Mouse (Mus musculus): ENCODE measurements around the gene Pim3. TPM values are rescaled to one million over a fixed set of nuclear protein-coding genes. Genes with fewer than 3 reads are reported as not detected.
A peak's percentile ranks its signal among the peaks of the same experiment; 100 is the strongest.

Pim3 gene
- polyA plus RNA-seq, 1 experiment from 2014 or later: 77.7 TPM

GRCm38 (mm10) chr15:88864270-88865030 lies 2.5 kb downstream of the Pim3 start:
- Histone ChIP-seq H3K4me1 (ENCODE audit: insufficient read depth, low read length) (peaks cover 53% of the 10 kb centered on the region), H3K36me3 (ENCODE audit: insufficient read depth, low read length) (peaks cover 25% of the 10 kb centered on the region), H3K9ac (replicated peaks; ENCODE audit: low read length) (peak overlapping the region; percentile 97), H3K4me3 (ENCODE audit: low read length) (peak overlapping the region; percentile 96), H3K27me3 (ENCODE audit: insufficient read depth, low read length) (no peaks in the 10 kb centered on the region), H3K9me3 (ENCODE audit: low read length) (no peaks in the 10 kb centered on the region), H3K27ac (ENCODE audit: low read length) (peak overlapping the region; percentile 97), H3K4me2 (replicated peaks; ENCODE audit: low read depth, low read length) (peak overlapping the region; percentile 90)
- 30% methylated on average over 22 of the region's 22 CpGs for whole genome bisulfite sequencing
- peak; percentile 4; the same call in 1 of the 2 replicates for ATAC-seq (ENCODE audit: low FRiP score, low TSS enrichment)

GRCm38 (mm10) chr15:88865061-88865460 lies 3.1 kb downstream of the Pim3 start:
- no peaks in the 10 kb centered on the region for H3K27me3 ChIP-seq (ENCODE audit: insufficient read depth, low read length)
- WGBS: 55% methylated on average over 14 of the region's 14 CpGs
- H3K4me3 ChIP-seq (ENCODE audit: low read length): peak overlapping the region; percentile 96
- no peaks in the 10 kb centered on the region for H3K9me3 ChIP-seq (ENCODE audit: low read length)
- H3K4me1 ChIP-seq (ENCODE audit: insufficient read depth, low read length): peaks cover 53% of the 10 kb centered on the region
- H3K36me3 ChIP-seq (ENCODE audit: insufficient read depth, low read length): peaks cover 25% of the 10 kb centered on the region
- H3K4me2 ChIP-seq (replicated peaks; ENCODE audit: low read depth, low read length): peak overlapping the region; percentile 90
- peak overlapping the region; percentile 97 for H3K27ac ChIP-seq (ENCODE audit: low read length)
- H3K9ac ChIP-seq (replicated peaks; ENCODE audit: low read length): peak overlapping the region; percentile 97; the same call in 1 of the 2 replicates
- ATAC-seq (ENCODE audit: low FRiP score, low TSS enrichment): no peak

GRCm38 (mm10) chr15:88865888-88866695 lies 4.1 kb downstream of the Pim3 start:
- H3K4me3 ChIP-seq (ENCODE audit: low read length): no peak overlapping the region
- H3K4me2 ChIP-seq (replicated peaks; ENCODE audit: low read depth, low read length): peak overlapping the region; percentile 90; the same call in 1 of the 2 replicates
- peaks cover 25% of the 10 kb centered on the region for H3K36me3 ChIP-seq (ENCODE audit: insufficient read depth, low read length)
- H3K27ac ChIP-seq (ENCODE audit: low read length): peak overlapping the region; percentile 86; the same call in 1 of the 2 replicates
- no peaks in the 10 kb centered on the region for H3K9me3 ChIP-seq (ENCODE audit: low read length)
- no peak for ATAC-seq (ENCODE audit: low FRiP score, low TSS enrichment)
- peak overlapping the region; percentile 20; the same call in 1 of the 2 replicates for H3K9ac ChIP-seq (replicated peaks; ENCODE audit: low read length)
- H3K27me3 ChIP-seq (ENCODE audit: insufficient read depth, low read length): no peaks in the 10 kb centered on the region
- peaks cover 53% of the 10 kb centered on the region for H3K4me1 ChIP-seq (ENCODE audit: insufficient read depth, low read length)
- WGBS: 63% methylated on average over 4 of the region's 4 CpGs

GRCm38 (mm10) chr15:88866934-88867356 lies 5.0 kb downstream of the Pim3 start:
- no peak for ATAC-seq (ENCODE audit: low FRiP score, low TSS enrichment)
- H3K27ac ChIP-seq (ENCODE audit: low read length): peak overlapping the region; percentile 86
- peaks cover 49% of the 10 kb centered on the region for H3K4me1 ChIP-seq (ENCODE audit: insufficient read depth, low read length)
- no peaks in the 10 kb centered on the region for H3K9me3 ChIP-seq (ENCODE audit: low read length)
- peak overlapping the region; percentile 35; the same call in 1 of the 2 replicates for H3K9ac ChIP-seq (replicated peaks; ENCODE audit: low read length)
- 48% methylated on average over 7 of the region's 7 CpGs for WGBS
- no peaks in the 10 kb centered on the region for H3K27me3 ChIP-seq (ENCODE audit: insufficient read depth, low read length)
- H3K36me3 ChIP-seq (ENCODE audit: insufficient read depth, low read length): peaks cover 25% of the 10 kb centered on the region
- H3K4me2 ChIP-seq (replicated peaks; ENCODE audit: low read depth, low read length): no peak overlapping the region
- no peak overlapping the region for H3K4me3 ChIP-seq (ENCODE audit: low read length)

GRCm38 (mm10) chr15:88867368-88868023 lies 5.5 kb downstream of the Pim3 start:
- peak overlapping the region; percentile 35; the same call in 1 of the 2 replicates for H3K9ac ChIP-seq (replicated peaks; ENCODE audit: low read length)

GRCm38 (mm10) chr15:88868024-88868742 lies 6.2 kb downstream of the Pim3 start:
- WGBS: 73% methylated on average over 6 of the region's 6 CpGs
- peaks cover 25% of the 10 kb centered on the region for H3K36me3 ChIP-seq (ENCODE audit: insufficient read depth, low read length)
- no peak overlapping the region for H3K4me3 ChIP-seq (ENCODE audit: low read length)
- peak overlapping the region; percentile 86 for H3K27ac ChIP-seq (ENCODE audit: low read length)
- H3K9ac ChIP-seq (replicated peaks; ENCODE audit: low read length): no peak overlapping the region
- H3K4me2 ChIP-seq (replicated peaks; ENCODE audit: low read depth, low read length): no peak overlapping the region; the same call in 1 of the 2 replicates
- no peak for ATAC-seq (ENCODE audit: low FRiP score, low TSS enrichment)
- no peaks in the 10 kb centered on the region for H3K27me3 ChIP-seq (ENCODE audit: insufficient read depth, low read length)
- H3K4me1 ChIP-seq (ENCODE audit: insufficient read depth, low read length): peaks cover 46% of the 10 kb centered on the region
- no peaks in the 10 kb centered on the region for H3K9me3 ChIP-seq (ENCODE audit: low read length)

More at GRCm38 (mm10) chr15:88867368-88868023, 5.5 kb downstream of the Pim3 start:
- Histone ChIP-seq H3K27ac (ENCODE audit: low read length) (peak overlapping the region; percentile 86), H3K27me3 (ENCODE audit: insufficient read depth, low read length) (no peaks in the 10 kb centered on the region), H3K36me3 (ENCODE audit: insufficient read depth, low read length) (peaks cover 25% of the 10 kb centered on the region), H3K4me2 (replicated peaks; ENCODE audit: low read depth, low read length) (no peak overlapping the region; the same call in 1 of the 2 replicates), H3K4me3 (ENCODE audit: low read length) (no peak overlapping the region), H3K4me1 (ENCODE audit: insufficient read depth, low read length) (peaks cover 49% of the 10 kb centered on the region), H3K9me3 (ENCODE audit: low read length) (no peaks in the 10 kb centered on the region)
- 23% methylated on average over 5 of the region's 5 CpGs for WGBS
- ATAC-seq (ENCODE audit: low FRiP score, low TSS enrichment): no peak

GRCm38 (mm10) chr15:88870418-88871185 lies 8.6 kb downstream of the Pim3 start:
- Histone ChIP-seq H3K36me3 (ENCODE audit: insufficient read depth, low read length) (peaks cover 9% of the 10 kb centered on the region; the same call in 1 of the 2 replicates), H3K9me3 (ENCODE audit: low read length) (no peaks in the 10 kb centered on the region), H3K27me3 (ENCODE audit: insufficient read depth, low read length) (no peaks in the 10 kb centered on the region), H3K4me3 (ENCODE audit: low read length) (no peak overlapping the region), H3K4me2 (replicated peaks; ENCODE audit: low read depth, low read length) (no peak overlapping the region), H3K4me1 (ENCODE audit: insufficient read depth, low read length) (peaks cover 29% of the 10 kb centered on the region), H3K9ac (replicated peaks; ENCODE audit: low read length) (no peak overlapping the region), H3K27ac (ENCODE audit: low read length) (no peak overlapping the region)
- WGBS: 68% methylated on average over 5 of the region's 5 CpGs
- ATAC-seq (ENCODE audit: low FRiP score, low TSS enrichment): no peak

GRCm38 (mm10) chr15:88874061-88874460 lies 12.1 kb downstream of the Pim3 start:
- Histone ChIP-seq H3K36me3 (ENCODE audit: insufficient read depth, low read length) (no peaks in the 10 kb centered on the region), H3K4me2 (replicated peaks; ENCODE audit: low read depth, low read length) (no peak overlapping the region), H3K9me3 (ENCODE audit: low read length) (no peaks in the 10 kb centered on the region), H3K9ac (replicated peaks; ENCODE audit: low read length) (no peak overlapping the region), H3K27me3 (ENCODE audit: insufficient read depth, low read length) (no peaks in the 10 kb centered on the region), H3K4me1 (ENCODE audit: insufficient read depth, low read length) (peaks cover 9% of the 10 kb centered on the region), H3K27ac (ENCODE audit: low read length) (no peak overlapping the region), H3K4me3 (ENCODE audit: low read length) (no peak overlapping the region)
- no peak for ATAC-seq (ENCODE audit: low FRiP score, low TSS enrichment)
- 90% methylated on average over 3 of the region's 3 CpGs for WGBS

Measured in kidney, embryonic 16.5 days (tissue).